Mouse (Mus musculus) ES-Bruce4 (cell line): ENCODE results near the gene Hdac9.

Source experiments
- CTCF ChIP-seq: IDR thresholded peaks from one replicate; pipeline ENCODE4 v1.8.1; 2011; ENCODE audit warnings: low read depth, low read length
- EP300 ChIP-seq: IDR thresholded peaks from 2 replicates; pipeline ENCODE4 v1.6.1; 2011; ENCODE audit warnings: low read depth, low read length; ENCODE audit not compliant: insufficient read depth
- POLR2A ChIP-seq: IDR thresholded peaks from one replicate; pipeline ENCODE4 v1.8.1; 2011; ENCODE audit warnings: low read length; ENCODE audit not compliant: insufficient read depth

GRCm38 (mm10) chr12:34338886-34339285, 578.0 kb downstream of the Hdac9 start:
- TF ChIP-seq CTCF = no peak
- no peak for TF ChIP-seq POLR2A
- no peak for TF ChIP-seq EP300
